Mouse (Mus musculus): ENCODE data around the gene Il1a.

Gene Il1a

DNA sequence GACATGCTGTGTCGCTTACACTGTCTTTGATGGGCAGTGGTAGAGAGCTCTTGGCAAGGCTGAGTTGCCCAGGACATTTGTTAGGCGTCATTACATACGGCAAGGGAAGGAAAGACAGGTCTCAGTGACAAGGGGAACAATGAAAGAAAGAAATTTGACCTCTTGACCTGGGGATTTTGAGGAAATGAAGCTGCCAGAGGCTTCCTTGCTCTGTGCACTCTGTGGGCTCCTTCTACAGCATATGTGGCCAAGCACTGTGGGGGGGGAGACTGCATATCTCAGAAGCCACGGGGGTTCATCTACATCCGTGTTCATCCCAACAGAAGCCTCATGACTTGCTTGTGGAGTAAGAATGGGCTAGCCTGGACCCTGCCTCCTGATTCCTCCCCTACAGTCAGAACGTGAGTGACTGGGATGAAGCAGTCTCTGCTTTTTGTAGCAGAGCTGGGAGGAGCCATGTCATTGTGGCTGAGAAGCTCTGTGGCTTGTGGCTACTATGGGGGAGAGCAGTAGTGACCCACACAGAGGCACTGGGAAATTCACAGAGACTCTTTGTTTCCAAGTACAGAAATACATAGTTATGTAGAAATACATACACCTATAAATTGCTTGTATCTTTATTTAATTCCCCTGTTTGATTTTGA lies 48.5 kb downstream of the Il1a start:
- no peak for DNase-seq

DNA sequence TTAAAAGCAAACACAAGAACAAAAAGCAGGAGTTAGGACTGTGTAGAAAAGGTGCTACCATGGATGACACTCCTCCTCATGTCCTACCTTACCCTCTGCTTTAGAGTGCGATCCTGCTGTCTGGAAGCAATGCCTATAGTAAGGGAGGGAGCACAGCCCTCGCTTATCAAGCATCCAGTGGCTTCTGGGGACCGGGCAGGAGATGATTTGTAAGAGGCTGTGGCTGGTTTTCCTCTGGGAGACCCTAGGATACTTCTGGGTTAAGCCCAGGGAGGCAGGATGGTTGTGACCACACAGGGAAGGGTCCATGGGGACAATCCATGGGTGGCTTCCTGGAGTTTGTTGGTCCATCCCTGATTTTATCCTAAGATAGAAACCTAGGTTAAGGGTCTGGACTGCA lies 49.1 kb downstream of the Il1a start:
- no peak for DNase-seq

DNA sequence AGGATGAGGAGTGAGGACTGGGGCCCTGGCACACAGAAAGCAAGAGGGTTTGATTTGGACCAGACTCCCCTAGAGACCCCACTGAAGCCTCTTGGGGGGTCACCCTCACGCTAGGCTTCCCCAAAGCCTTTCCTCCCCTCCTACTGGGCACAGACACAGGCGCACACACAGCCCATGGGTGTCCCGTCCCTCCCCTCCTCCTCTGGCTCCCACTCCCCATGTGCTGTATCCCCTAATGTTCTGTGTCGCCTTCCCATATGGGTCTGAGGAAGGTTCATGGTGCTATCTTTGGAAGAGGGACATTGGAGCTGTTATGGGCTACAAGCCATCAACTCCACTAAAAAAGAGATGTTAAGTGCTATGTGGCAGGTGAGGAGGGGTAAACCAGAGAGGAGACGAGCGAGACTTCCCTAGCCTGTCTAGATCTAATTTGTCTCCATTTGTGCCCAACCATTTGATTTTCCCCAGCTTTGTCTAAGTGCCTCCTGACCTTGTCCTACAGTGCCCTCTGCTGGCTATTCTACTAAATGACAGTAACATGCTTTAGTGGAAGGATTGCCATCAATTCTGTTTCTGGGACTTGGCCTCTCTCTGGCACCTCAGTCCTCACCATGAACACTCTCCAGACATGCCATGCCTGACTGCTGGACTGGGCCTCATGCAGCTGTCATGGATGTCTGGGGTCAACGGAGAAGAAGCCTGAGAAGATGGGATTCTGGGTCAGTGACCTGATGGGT lies 51.1 kb downstream of the Il1a start:
- peak; percentile 57 for DNase-seq

DNA sequence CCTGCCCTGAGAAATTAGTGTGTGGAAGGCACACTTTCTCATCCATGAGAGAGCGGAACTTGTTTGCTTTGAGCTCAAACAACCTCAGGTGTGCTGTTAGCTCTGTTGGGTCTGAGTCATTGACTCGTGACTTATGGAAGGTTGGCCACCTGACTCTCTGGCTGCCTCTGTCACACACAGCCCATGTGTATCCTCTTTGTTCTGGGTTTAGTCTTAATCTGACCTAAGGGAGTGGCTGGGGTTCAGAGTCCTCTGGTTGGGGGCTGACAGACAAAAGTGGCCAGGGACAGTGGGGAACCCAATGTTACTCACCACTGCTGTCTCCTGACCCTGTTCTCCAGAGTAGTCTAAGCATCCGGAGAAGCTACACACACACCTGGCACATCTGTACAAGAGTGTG lies 51.7 kb downstream of the Il1a start:
- no peak for DNase-seq

DNA sequence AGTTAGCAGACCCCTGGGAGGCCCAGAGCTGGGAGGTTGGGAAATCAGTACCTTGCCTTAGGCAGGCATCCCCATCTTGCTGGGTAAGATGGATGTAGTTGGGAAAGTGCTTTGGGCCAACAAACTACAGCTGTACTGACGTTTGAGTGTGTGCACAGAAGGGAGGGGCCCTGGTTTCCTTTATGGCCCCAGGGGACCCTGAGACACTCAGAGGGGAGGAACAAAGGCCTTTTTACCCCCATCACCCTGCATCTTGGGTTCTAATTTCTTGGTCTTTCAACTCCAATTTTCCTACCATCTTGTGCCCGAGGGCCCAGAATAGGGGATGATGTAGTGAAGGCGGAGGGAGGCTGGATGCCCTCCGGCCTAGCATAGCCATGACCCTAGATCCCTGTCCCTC lies 53.8 kb downstream of the Il1a start:
- no peak for DNase-seq

DNA sequence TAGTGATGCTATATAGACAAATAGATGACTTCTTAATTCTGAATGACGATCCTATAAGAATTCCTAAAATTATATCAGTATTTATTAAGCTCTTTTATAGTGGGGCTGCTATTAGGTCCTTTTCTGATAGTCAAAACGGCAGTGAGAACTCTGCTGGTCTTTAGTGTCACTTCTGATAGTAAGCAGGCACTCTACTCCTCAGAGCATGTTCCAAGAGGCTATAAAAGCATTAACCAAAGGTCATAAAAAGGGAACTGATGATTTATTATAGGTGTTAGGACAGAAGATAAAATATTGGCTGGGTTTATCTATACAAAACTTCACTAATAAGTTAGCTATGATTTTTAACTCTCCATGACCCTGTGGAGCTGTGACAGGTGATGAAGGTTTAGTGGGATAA lies 55.7 kb downstream of the Il1a start:
- DNase-seq = no peak

DNA sequence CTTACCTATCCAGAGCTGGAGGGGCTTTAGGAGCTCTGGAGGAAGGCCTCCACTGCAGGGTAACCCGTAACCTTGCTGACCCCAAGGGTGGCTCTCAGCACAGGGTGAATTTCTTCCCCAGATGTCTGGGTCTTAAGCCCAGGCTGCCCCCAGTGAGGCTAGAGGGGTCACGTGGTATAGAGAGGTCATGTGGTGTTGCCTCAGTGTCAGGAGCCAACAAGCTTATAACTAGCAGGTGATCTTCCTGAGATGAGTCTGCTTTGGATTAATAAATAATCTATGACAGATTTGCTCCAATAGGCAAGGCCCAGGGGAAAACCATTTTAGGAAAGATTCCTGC lies 56.2 kb downstream of the Il1a start:
- DNase-seq = no peak

DNA sequence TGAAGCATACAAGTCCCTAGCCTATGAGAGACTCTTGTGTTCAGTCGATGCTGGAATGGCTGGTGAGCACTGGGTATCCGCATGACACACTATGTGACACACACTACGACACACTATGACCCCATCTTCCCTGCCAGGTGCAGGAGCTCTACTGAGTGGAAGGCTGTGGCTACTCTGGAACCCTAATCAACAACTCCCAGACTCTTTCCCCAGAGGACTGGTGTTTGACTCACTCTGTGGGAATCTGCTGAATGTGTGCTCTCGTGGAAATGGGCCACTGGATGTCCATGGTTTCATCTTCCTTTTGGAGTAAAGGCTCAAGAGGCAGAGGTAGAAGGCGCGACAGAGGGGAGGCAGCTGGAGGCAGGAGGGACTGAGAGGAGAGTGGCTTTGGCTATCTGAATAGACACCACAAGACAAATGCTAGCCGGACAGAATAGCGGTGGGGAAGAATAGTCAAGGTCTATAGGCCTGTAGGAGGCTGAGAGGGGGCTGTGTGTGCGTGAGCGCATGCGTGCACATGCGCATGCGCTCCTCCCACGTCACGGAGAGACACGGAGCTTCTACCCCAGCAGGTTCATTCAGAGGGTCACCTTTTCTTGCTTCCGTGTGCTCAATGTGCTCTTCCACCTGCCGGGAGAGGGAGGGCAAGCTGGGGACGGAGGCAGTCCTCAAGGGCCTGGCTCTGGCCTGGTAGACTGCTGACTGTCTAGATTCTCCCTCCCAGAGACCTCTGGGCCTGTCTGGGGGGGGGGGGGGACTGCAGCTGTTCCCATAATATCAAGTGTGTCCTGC lies 56.7 kb downstream of the Il1a start:
- DNase-seq = no peak

Data from cerebellum, adult 11 months (tissue).